Mouse (Mus musculus): Measurements from ENCODE around the gene Rb1.

Gene Rb1

DNA sequence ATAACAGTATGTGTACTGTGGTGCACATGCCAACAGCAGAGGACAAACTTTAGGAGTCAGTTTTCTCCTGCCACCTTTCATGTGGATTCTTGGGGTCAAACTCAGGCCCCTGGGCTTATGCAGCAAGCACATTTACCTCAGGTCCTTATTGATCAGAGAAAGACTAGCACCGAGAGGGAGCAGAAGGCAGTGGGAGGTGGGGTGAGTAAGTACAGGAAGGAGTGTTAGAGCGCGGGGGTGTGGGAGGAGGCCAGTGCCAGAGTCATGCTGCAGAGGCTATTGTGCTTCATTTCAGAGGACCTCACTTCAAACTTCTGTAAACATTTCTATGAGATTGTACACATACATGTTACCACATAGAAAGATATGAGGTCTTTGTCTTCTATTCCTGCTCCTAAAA, 124.2 kb downstream of the Rb1 start:
- DNase-seq = no peak

GRCm38 (mm10) chr14:73199058-73199457, 126.6 kb downstream of the Rb1 start:
- no peak for DNase-seq

DNA sequence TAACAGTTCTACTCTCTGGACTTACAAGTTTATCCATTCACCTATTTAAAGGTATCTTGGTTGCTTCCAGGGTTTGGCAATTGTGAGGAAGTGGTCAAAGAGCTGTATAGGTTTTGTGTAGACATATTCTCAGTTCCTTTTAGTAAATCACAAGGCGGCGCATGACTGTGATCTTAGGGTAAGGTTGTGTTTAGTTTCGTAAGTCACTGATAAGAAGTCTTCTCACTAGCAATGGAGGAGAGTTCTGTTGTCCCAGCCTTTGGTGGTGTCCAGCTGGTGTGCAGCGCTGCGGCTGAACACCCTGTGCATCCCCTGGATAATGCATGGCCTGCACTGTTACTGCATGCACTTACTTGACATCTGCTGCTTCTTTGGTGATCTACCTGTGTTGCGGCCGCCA, 138.7 kb downstream of the Rb1 start:
- DNase-seq = no peak

DNA sequence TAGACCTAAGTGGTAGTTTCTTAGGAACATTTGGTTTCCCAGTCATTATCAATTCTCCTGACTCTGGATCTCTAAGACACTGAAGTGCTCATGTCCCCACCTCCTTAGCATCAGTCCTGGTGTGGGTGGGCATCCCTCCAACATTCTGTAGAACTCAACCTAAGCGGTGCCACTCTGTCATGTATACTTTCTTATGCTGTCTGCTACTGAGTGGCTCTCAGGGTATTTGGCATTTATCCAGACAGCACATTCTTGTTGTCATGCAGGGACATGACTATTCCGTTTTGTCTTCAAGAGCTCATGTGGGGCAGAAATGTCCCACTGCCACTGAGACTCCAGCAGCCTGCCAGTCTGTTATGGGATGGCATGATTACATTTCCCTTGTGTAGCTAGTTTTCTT, 144.5 kb downstream of the Rb1 start:
- DNase-seq = no peak

- no peak for DNase-seq
These were observed 145.0 kb downstream of the Rb1 start for GRCm38 (mm10) chr14:73180671-73181070.

- DNase-seq = peak; percentile 48 to 60
These were observed 146.4 kb downstream of the Rb1 start for GRCm38 (mm10) chr14:73179221-73179681.

DNA sequence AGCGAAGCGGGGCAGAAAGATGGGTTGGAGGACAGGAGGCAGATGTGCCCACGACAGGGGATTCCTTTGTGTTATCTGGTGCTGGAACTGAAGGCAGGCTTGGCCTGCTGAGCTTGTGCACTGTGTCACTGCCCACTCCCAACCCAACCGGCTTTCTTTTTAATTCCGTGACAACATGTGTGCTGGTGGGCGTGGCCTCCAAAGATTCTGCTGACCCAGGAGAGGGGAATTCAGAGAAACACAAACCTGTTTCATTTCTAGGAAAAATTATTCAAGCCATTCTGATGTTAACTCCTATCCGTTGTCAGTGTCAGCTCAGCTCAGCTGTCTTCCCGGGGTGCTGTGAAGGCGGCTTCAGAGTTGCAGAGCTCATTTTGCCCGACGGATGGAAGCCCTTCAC, 147.7 kb downstream of the Rb1 start:
- DNase-seq = peak in 1 of 2 experiments; percentile 68

- DNase-seq = no peak
These were observed 149.4 kb downstream of the Rb1 start for GRCm38 (mm10) chr14:73176266-73176665.

DNA sequence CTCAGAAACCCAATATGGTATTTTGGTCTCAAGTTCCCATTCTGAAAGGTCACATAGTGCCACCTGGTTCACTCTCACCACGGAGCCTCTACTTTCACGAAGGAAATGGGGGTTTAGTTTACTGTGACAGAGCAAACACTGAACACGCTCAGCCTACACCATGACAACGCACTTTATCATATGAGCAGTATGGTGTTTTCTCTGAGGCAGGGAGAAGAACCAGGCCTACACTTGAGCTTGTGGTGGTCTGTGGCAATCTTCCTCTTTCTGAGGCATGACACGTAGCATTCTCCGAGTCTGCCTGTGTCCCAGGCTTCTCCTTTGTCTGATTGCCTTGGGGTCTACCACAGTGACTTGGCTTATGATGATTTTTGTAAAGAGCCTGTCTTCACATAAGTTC, 149.8 kb downstream of the Rb1 start:
- DNase-seq = no peak

DNA sequence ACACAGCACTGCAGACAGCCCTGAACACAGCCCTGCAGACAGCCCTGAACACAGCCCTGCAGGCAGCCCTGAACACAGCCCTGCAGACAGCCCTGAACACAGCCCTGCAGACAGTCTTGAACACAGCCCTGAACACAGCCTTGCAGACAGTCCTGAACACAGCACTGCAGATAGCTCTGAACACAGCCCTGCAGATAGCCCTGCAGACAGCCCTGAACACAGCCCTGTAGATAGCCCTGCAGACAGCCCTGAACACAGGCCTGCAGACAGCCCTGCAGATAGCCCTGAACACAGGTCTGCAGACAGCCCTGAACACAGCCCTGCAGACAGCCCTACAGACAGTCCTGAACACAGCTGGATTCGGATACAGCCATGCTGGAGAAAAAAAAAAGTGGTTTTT, 150.6 kb downstream of the Rb1 start:
- DNase-seq = no peak

DNA sequence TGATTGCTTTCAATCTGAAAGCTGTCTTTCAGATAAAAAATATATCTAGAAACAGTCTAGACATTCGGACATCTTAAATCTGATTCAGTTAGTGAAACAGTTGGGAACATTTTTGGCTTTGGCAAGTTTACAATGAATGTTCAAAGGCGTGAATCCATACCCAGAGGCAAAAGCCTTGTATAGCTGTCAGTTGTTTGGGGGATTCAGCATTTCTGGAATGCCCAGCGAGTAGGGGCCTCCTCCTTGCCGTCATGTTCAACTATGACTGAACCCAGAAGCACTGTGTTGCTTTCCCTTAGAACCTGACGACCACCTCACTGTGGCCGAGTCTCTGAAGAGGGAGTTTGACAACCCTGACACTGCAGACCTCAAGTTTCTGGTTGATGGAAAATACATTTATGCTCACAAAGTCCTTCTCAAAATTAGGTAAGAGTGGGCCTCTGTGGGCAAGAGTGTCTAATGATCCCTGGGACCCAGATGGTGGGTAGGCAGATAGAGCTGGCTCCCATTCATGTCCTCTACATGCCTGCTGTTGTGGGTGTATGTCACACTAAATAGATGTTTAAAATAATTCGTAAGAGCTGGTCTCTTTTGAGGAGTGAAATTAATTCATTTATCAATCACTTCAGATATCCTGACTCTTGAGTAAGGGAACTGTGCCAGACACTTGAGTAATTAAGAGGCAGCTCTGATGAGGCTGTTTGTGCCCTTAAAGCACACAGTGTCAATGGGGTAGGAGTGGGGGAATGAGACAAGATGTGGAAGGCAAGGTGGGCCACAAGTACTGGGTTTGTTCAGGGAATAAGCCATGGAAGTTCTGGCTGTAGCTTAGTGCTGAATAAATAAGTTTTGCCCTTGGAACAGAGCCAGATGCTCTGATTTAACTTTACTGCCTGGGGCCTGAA, 151.3 kb downstream of the Rb1 start:
- DNase-seq = no peak

- no peak for DNase-seq
These were observed 152.0 kb downstream of the Rb1 start for GRCm38 (mm10) chr14:73173662-73174061.

GRCm38 (mm10) chr14:73172196-73173011, 153.2 kb downstream of the Rb1 start:
- DNase-seq = no peak

DNA sequence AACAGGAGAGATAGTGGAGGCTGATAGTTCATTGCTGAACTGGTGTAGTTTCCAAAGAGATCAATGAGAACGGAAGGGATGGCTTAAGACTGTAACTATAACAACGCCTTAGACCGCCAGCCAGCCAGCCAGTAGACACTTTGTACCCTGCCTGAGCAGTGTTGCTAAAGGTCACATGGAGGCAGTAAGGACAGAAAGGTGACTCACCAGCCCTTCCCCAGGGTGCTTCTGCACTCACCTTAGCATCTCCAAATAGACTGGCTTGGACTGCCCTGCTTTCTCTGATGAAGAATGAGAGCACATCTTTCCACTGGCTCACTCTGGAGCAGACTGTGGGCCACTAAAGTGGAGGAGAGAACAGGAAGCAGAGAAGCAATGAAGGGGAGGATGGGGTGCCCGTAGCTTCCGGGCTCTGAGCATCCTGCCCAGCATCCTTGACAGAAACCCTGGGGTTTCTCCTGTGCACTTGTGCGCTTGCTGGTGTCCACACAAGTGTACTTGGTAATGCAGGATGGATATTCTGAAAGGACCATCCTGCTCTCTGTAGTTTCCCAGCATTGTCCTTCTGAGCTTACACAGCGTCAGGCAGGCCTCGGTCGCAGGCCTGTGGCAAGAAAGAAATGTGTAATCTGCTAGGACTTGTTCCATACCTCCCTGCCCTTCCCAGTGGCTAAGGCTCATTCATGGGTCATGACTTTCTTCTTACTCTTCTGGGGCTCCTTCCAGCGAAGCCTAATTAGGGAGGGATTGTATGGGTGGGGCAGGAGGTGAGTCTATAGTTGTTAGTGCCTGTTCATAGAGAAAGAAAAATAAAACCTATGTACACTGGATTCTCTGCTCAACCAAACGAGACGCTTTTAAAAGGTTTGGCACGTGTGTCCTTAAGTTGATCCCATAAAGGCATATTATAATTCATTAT, 155.4 kb downstream of the Rb1 start:
- DNase-seq = peak; percentile 27 to 39

DNA sequence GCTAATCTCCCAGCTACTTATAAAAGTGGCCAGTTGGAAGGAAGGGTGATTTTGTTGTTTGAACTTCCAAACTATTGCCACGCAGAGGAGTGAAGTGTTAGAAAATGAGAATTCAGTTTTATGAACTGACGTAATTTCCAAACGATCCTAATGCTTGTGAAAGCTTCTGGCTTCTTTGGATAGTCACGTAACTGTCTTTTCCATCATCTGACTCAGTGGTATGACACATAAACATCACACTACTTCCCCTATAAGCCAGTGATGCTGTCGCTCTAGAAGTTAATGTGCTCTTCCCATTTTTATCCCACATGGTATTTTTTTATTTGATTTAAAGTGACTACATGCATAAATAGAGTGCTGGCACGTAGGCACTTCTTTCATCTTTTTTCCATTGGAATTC, 157.0 kb downstream of the Rb1 start:
- no peak for DNase-seq

DNA sequence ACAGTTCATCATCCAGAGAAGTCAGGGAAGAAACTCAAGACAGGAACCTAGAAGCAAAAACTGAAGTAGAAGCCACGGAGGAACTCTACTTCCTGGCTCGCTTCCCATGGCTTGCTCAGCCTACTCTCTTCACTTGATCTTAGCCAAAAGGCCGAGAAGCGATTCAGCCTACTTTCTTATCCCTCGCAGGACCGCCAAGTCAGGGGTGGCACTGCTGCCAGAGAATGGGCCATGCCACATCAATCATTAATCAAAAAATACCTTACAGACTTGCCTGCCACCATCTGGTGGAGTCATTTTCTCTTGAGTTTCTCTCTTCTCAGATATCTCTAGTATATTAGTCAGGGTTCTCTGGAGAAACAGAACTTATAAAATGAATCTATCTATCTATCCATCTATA, 160.5 kb downstream of the Rb1 start:
- DNase-seq = peak; percentile 66 to 68

GRCm38 (mm10) chr14:73163363-73163998, 162.1 kb downstream of the Rb1 start:
- DNase-seq = no peak

DNA sequence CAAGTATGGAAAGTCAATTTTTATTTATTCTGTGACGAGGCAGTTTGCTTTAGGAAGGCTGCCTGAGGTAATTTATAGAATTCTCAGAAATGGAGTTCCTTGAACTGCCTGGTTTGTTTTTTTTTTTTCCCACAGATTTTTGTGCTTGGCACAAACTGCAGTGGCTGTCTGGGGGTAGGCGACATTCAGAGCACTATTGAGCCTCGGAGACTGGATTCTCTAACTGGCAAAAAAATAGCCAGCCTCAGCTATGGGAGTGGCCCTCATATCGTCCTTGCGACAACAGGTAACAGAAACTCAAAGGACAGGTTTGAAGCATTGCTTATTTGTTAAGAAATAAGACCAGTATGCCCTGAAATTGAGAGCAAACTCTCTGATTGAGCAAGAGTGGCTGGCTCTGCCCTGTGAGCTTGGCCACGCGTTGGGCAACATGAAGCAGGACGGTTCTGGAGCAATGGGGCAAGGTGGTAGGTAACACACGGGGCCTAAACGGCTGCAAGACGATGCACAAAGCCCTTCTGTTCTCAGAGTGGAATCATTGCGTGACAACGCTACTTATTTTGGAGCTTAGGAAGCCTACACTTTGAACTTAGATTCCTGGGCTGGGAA, 163.3 kb downstream of the Rb1 start:
- no peak for DNase-seq

- DNase-seq = no peak
These were observed 164.3 kb downstream of the Rb1 start for GRCm38 (mm10) chr14:73161303-73161702.

- DNase-seq = no peak
These were observed 177.5 kb downstream of the Rb1 start for GRCm38 (mm10) chr14:73148125-73148524.

- DNase-seq = no peak
These were observed 178.9 kb downstream of the Rb1 start for GRCm38 (mm10) chr14:73146721-73147120.

DNA sequence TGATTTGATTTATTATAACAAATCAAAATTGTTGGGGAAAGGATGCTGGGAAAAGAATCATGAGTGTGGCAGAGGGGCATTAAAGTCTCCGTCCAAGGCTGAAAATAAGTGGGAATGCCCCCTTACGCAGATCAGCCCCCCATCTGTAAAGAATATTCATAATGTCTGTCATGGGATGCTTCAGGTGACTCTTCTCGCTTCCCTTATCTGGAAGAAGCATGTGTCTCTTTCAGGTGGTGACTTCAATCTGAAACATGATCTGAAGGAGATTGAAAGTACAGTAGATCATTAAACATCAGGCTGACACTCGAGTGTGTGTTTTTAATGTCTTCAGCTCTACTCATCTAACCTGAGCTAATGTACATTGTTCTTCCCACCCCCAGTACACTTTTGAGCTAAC, 180.1 kb downstream of the Rb1 start:
- no peak for DNase-seq
